Mouse (Mus musculus) kidney, adult 2 months (tissue): ENCODE data around the gene Borcs5.

Experiments
- CTCF ChIP-seq: fragments of 200-500 bp; conservative IDR thresholded peaks from 2 replicates; pipeline ENCODE4 v1.5.1; 2011; ENCODE audit warnings: low read depth, mild to moderate bottlenecking, control low read depth, low read length, moderate library complexity, mixed read lengths; ENCODE audit not compliant: insufficient read depth, insufficient read length
- POLR2A ChIP-seq: fragments of 200-500 bp; IDR thresholded peaks from one replicate; pipeline ENCODE4 v1.6.1; 2011; ENCODE audit warnings: low read depth, low read length, control low read depth

DNA sequence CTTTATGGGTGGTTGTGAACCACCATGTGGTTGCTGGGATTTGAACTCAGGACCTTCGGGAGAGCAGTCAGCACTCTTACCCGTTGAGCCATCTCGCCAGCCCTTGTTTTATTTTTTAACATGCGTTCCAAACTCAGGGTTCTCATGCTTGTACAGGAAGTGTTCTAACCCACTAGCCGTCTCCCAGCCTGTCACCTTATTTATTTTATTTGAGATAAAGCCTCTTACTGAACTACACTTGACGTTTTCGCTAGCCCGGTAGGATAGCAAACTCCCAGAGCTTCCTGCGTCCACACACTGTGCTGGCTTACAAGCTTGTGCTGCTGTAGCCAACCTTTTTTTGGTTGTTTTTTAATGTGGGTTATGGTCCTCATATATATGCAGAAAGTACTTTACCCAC is 26.5 kb downstream of the Borcs5 start:
- TF ChIP-seq CTCF (no peak), POLR2A (no peak)
